Mouse (Mus musculus): ENCODE data around the gene Areg. TPM values are rescaled to one million over a fixed set of nuclear protein-coding genes. Genes with fewer than 3 reads are reported as not detected.
A peak's percentile ranks its signal among the peaks of the same experiment; 100 is the strongest.

The Areg gene
- polyA plus RNA-seq (2015; fragmentation: Nextera tagmentation; extraction: Ambion mirVana): 0.23 TPM in 1 of 2 replicates, not detected in the other

- Histone ChIP-seq H3K4me2 (replicated peaks) (peak within 1 kb of the TSS; percentile 94), H3K27ac (replicated peaks) (no peak within 1 kb of the TSS), H3K36me3 (no peaks in the 10 kb centered on the region), H3K9me3 (no peaks in the 10 kb centered on the region), H3K4me1 (peaks cover 7% of the 10 kb centered on the region; the same call in 1 of the 2 replicates), H3K9ac (replicated peaks) (peak within 1 kb of the TSS; percentile 53), H3K27me3 (peaks cover 22% of the 10 kb centered on the region), H3K4me3 (peak within 1 kb of the TSS; percentile 76)
- WGBS: under 1% methylated on average over 44 of the region's 44 CpGs
- peak; percentile 93 for ATAC-seq (replicated peaks)
These were observed at the start of gene Areg for GRCm38 (mm10) chr5:91139446-91139873. Areg (plus strand) TSS chr5:91139599.

DNA sequence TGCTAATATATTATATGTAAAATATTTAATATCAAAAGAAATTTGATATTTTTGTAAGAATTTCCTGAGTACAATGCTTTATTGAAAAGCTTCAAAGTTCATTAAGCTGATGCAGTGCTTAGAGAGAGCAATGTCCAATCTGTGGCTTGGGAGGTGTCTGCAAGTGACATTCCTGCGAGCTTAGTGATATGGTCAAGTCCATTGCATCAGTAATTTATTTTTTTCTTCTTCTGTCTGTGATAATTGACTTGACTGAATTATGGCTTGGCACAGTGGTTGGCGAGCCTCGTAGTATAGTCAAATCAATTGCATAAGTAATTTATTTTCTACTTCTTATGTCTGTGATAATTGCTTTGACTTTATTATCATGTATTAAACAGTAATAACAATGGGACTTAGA, 49.1 kb upstream of the Areg start:
- Histone ChIP-seq H3K9ac (replicated peaks) (no peak overlapping the region), H3K4me1 (no peaks in the 10 kb centered on the region), H3K4me3 (no peak overlapping the region), H3K27me3 (no peaks in the 10 kb centered on the region), H3K36me3 (no peaks in the 10 kb centered on the region), H3K4me2 (replicated peaks) (no peak overlapping the region), H3K27ac (replicated peaks) (no peak overlapping the region), H3K9me3 (no peaks in the 10 kb centered on the region)
- ATAC-seq (replicated peaks): no peak
- WGBS: 80% methylated on average over 3 of the region's 3 CpGs

GRCm38 (mm10) chr5:91097911-91098614, 41.3 kb upstream of the Areg start:
- no peaks in the 10 kb centered on the region for H3K36me3 ChIP-seq
- no peak for ATAC-seq (replicated peaks)
- H3K4me1 ChIP-seq: no peaks in the 10 kb centered on the region
- no peaks in the 10 kb centered on the region for H3K27me3 ChIP-seq
- H3K4me2 ChIP-seq (replicated peaks): no peak overlapping the region
- 95% methylated on average over 10 of the region's 10 CpGs for WGBS
- H3K9me3 ChIP-seq: no peaks in the 10 kb centered on the region
- no peak overlapping the region for H3K4me3 ChIP-seq
- H3K27ac ChIP-seq (replicated peaks): no peak overlapping the region
- no peak overlapping the region for H3K9ac ChIP-seq (replicated peaks)

- Histone ChIP-seq H3K4me2 (replicated peaks) (no peak overlapping the region), H3K27ac (replicated peaks) (no peak overlapping the region), H3K9ac (replicated peaks) (no peak overlapping the region), H3K4me3 (no peak overlapping the region), H3K4me1 (no peaks in the 10 kb centered on the region), H3K36me3 (no peaks in the 10 kb centered on the region), H3K27me3 (no peaks in the 10 kb centered on the region), H3K9me3 (no peaks in the 10 kb centered on the region)
- WGBS: 86% methylated on average over 5 of the region's 5 CpGs
- ATAC-seq (replicated peaks): no peak
These were observed 37.7 kb upstream of the Areg start for GRCm38 (mm10) chr5:91101742-91102141.

- Histone ChIP-seq H3K4me3 (no peak overlapping the region), H3K9me3 (no peaks in the 10 kb centered on the region), H3K4me2 (replicated peaks) (no peak overlapping the region), H3K36me3 (no peaks in the 10 kb centered on the region), H3K4me1 (no peaks in the 10 kb centered on the region), H3K27ac (replicated peaks) (no peak overlapping the region), H3K9ac (replicated peaks) (no peak overlapping the region), H3K27me3 (no peaks in the 10 kb centered on the region)
- ATAC-seq (replicated peaks): peak; percentile 69; the same call in 1 of the 2 replicates
- WGBS: 55% methylated on average over 7 of the region's 7 CpGs
These were observed 35.3 kb upstream of the Areg start for GRCm38 (mm10) chr5:91103943-91104665.

DNA sequence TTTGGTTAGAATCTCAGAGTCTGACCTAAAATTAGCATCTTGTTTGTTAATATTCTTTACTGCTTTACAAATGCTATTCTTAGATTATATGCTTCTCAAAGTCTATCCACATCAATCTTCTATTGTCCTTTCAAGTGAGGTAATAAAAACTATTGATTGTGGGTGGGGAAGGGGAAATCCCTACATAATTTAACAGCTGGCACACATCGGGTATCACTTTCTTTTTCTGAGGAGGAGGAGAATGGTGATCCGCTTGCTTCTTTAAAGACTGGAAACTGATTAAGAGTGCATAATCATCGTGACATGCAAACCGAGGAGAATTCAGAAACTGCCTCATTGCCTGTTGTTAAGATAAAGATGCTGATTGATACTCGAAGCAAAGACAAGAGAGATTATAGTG, 33.2 kb upstream of the Areg start:
- Histone ChIP-seq H3K9me3 (no peaks in the 10 kb centered on the region), H3K9ac (replicated peaks) (no peak overlapping the region), H3K4me3 (no peak overlapping the region), H3K4me1 (no peaks in the 10 kb centered on the region), H3K36me3 (no peaks in the 10 kb centered on the region), H3K4me2 (replicated peaks) (no peak overlapping the region), H3K27me3 (no peaks in the 10 kb centered on the region), H3K27ac (replicated peaks) (no peak overlapping the region)
- ATAC-seq (replicated peaks): no peak
- WGBS: 71% methylated on average over 5 of the region's 5 CpGs

GRCm38 (mm10) chr5:91110023-91110670, 29.3 kb upstream of the Areg start:
- H3K4me3 ChIP-seq: no peak overlapping the region
- no peak overlapping the region for H3K27ac ChIP-seq (replicated peaks)
- H3K27me3 ChIP-seq: no peaks in the 10 kb centered on the region
- H3K9me3 ChIP-seq: no peaks in the 10 kb centered on the region
- WGBS: 92% methylated on average over 6 of the region's 6 CpGs
- no peak for ATAC-seq (replicated peaks)
- H3K9ac ChIP-seq (replicated peaks): no peak overlapping the region
- no peaks in the 10 kb centered on the region for H3K4me1 ChIP-seq
- H3K4me2 ChIP-seq (replicated peaks): no peak overlapping the region
- H3K36me3 ChIP-seq: no peaks in the 10 kb centered on the region

GRCm38 (mm10) chr5:91111019-91111418, 28.4 kb upstream of the Areg start:
- no peak overlapping the region for H3K4me3 ChIP-seq
- no peaks in the 10 kb centered on the region for H3K4me1 ChIP-seq
- H3K27ac ChIP-seq (replicated peaks): no peak overlapping the region
- no peak overlapping the region for H3K9ac ChIP-seq (replicated peaks)
- no peaks in the 10 kb centered on the region for H3K27me3 ChIP-seq
- ATAC-seq (replicated peaks): no peak
- no peaks in the 10 kb centered on the region for H3K9me3 ChIP-seq
- no peak overlapping the region for H3K4me2 ChIP-seq (replicated peaks)
- no peaks in the 10 kb centered on the region for H3K36me3 ChIP-seq
- 62% methylated on average over 8 of the region's 8 CpGs for WGBS

GRCm38 (mm10) chr5:91113967-91114366, 25.4 kb upstream of the Areg start:
- H3K27ac ChIP-seq (replicated peaks): no peak overlapping the region
- no peaks in the 10 kb centered on the region for H3K9me3 ChIP-seq
- ATAC-seq (replicated peaks): no peak
- 84% methylated on average over 2 of the region's 2 CpGs for WGBS
- no peak overlapping the region for H3K9ac ChIP-seq (replicated peaks)
- no peaks in the 10 kb centered on the region for H3K36me3 ChIP-seq
- H3K27me3 ChIP-seq: no peaks in the 10 kb centered on the region
- H3K4me2 ChIP-seq (replicated peaks): no peak overlapping the region
- H3K4me3 ChIP-seq: no peak overlapping the region
- H3K4me1 ChIP-seq: no peaks in the 10 kb centered on the region

DNA sequence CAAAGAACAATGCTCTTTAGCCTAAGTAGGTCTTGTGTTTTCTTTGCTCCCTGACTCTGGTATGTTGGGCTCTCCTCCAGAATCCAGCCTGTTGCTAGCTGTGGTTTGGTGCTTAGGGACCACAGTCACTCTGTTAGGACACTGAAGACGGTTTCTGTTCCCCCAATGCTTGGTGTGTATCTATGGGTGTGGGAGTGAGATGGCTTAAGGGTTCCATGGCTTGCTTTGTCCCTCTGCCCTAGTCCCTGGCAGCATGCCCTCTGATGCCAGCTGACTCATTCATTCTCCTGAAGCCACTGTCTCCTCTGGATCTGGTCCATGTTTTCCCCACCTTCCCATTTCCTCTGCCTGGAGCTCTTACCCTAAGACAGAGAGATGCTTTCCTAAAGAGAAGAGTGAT, 24.8 kb upstream of the Areg start:
- Histone ChIP-seq H3K9me3 (no peaks in the 10 kb centered on the region), H3K9ac (replicated peaks) (no peak overlapping the region), H3K27ac (replicated peaks) (no peak overlapping the region), H3K4me1 (no peaks in the 10 kb centered on the region), H3K36me3 (no peaks in the 10 kb centered on the region), H3K27me3 (no peaks in the 10 kb centered on the region), H3K4me2 (replicated peaks) (no peak overlapping the region), H3K4me3 (no peak overlapping the region)
- ATAC-seq (replicated peaks): no peak
- 72% methylated on average over 1 of the region's 1 CpGs for WGBS

DNA sequence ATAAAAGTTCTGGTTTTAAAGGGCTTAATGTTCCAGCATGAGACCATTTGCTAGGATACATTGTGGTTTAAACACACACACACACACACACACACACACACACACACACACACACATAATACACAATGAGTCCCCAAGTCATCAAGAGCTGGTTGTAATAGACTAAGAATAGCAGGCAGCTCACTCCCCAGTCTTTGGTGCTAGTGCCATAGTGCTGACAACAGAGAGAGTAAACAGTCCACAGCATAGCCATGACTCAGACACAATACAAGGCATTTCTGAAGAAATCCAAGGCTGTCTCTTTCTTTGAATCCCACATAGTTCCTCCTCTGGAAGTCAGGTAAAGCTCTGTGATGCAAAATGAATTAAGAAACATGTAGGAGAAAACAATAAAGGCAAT, 20.8 kb upstream of the Areg start:
- Histone ChIP-seq H3K4me3 (no peak overlapping the region), H3K36me3 (no peaks in the 10 kb centered on the region), H3K4me1 (no peaks in the 10 kb centered on the region), H3K4me2 (replicated peaks) (no peak overlapping the region), H3K9me3 (no peaks in the 10 kb centered on the region), H3K27me3 (no peaks in the 10 kb centered on the region), H3K27ac (replicated peaks) (no peak overlapping the region), H3K9ac (replicated peaks) (no peak overlapping the region)
- no peak for ATAC-seq (replicated peaks)

GRCm38 (mm10) chr5:91123404-91123803, 16.0 kb upstream of the Areg start:
- no peaks in the 10 kb centered on the region for H3K36me3 ChIP-seq
- no peak for ATAC-seq (replicated peaks)
- H3K9me3 ChIP-seq: no peaks in the 10 kb centered on the region
- no peak overlapping the region for H3K4me3 ChIP-seq
- H3K4me2 ChIP-seq (replicated peaks): no peak overlapping the region
- no peaks in the 10 kb centered on the region for H3K27me3 ChIP-seq
- H3K27ac ChIP-seq (replicated peaks): no peak overlapping the region
- 80% methylated on average over 4 of the region's 4 CpGs for WGBS
- no peak overlapping the region for H3K9ac ChIP-seq (replicated peaks)
- no peaks in the 10 kb centered on the region for H3K4me1 ChIP-seq
